Mouse (Mus musculus): ENCODE results near the gene Tbc1d30.

Tbc1d30 gene

GRCm38 (mm10) chr10:121351066-121351581 lies at the start of gene Tbc1d30:
Gene Tbc1d30, minus strand, starts transcription at chr10:121351278.
- DNase-seq: peak; percentile 27

GRCm38 (mm10) chr10:121398599-121398998 lies 47.5 kb upstream of the Tbc1d30 start:
- DNase-seq: no peak

DNA sequence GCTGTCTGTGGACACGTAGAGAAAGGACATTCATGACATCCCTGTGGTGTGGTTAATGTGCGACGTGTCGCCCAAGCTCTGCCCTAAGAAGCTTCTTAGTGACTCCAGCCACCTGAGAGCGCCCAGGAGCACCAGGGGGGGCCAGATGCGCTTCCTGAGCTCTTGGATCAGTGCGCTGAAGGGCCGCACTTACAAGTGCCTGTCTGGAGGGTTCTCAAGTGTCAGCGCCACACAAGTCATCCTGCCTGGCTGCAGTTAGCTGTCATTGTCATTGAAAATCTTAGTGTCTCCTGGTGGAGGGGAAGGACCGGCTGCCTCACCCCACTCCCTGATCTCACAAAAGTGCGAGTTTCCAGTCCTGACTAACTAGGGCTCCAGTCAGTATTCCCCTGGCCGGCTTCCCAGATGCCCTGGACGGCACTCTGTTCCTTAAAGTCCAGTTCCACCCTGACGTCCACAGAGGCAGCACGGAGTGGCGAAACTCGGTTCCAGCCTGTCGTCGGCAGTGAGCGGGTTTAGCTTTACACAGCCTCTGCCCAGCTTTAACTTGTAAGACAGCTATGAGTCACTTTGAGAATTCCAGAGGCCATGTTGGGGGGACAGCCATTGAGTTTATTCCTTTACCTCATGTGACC lies 44.6 kb upstream of the Tbc1d30 start:
- no peak for DNase-seq

GRCm38 (mm10) chr10:121394789-121395325 lies 43.8 kb upstream of the Tbc1d30 start:
- no peak for DNase-seq

GRCm38 (mm10) chr10:121394270-121394669 lies 43.2 kb upstream of the Tbc1d30 start:
- no peak for DNase-seq

DNA sequence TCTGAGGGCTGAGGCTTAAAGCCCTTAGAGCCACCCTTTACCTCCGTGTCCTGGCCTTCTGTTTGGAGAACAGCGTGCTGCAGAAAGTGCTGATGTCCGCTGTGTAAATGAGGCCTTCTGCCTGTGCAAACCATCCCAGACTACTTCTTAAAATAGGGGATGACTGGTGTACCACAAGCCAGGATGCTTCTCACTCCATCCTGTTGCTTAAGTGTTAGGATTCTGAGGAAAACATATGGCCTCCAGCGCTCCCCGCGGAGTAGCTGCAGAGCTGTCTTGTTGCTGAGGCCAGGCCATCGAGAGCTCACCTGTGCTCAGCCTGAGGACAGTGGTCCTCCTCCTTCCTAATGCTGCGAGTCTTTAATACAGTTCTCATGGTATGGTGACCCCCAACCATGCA lies 40.8 kb upstream of the Tbc1d30 start:
- peak; percentile 60 for DNase-seq

DNA sequence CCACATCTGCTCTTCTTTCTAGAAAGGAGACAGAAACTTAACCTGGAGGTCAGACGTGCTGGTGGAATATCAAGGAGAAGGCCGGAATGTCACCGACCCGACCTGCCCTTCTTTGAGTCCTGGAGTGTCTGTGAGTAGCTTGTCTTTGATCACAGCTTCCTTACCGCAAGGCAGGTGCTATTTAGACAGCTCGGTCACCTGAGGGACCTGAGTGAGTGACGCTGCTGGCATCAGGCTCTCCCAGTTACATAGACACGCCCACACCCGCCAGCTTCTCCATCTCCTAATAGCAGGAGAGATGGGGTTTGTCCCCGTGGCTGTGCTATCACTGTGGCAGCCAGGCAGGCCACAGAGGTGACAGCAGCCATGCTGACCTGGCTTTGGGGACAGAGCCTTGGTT lies 39.5 kb upstream of the Tbc1d30 start:
- no peak for DNase-seq

- DNase-seq: no peak
Observed at GRCm38 (mm10) chr10:121386347-121386746, 35.3 kb upstream of the Tbc1d30 start.

DNA sequence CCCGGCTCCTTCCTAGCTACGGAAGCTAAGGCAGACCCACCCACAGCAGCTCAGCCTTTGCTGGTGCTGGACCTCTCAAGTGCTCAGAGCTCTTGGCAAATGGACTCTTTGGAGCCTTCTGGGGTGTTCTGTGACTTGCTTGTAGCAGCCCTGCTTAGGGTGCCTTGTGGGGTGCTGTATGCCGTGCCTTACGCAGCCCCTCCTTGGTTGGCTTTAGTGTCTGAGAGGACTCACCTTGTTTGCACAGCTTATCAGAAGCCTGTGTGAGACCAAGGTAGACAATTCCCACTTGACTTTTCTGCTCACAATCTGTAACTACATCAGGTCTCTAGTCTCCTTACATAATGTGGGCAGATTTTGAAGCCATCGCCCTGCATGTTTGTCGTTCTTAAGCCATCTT lies 34.6 kb upstream of the Tbc1d30 start:
- DNase-seq: no peak

DNA sequence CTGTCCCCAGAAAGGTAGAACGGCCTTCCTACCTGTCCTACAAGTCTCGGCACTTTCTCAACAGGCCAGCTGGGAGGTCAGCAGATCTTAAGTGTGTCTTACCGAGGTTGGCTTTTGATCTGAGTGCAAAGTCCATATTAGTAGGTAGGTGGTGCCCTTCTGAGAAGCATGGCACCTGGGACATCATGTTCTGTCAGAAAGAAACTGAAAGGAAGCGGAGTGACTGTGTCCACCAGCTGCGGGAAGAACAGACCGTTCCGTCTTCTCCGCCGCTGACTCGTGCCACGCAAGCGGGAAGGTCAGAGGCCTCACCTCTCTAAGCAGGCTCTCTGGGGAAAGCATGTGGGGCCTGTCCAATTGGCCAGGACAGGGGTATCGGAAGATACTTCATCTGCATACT lies 33.6 kb upstream of the Tbc1d30 start:
- DNase-seq: no peak

GRCm38 (mm10) chr10:121381280-121381679 lies 30.2 kb upstream of the Tbc1d30 start:
- DNase-seq: no peak

DNA sequence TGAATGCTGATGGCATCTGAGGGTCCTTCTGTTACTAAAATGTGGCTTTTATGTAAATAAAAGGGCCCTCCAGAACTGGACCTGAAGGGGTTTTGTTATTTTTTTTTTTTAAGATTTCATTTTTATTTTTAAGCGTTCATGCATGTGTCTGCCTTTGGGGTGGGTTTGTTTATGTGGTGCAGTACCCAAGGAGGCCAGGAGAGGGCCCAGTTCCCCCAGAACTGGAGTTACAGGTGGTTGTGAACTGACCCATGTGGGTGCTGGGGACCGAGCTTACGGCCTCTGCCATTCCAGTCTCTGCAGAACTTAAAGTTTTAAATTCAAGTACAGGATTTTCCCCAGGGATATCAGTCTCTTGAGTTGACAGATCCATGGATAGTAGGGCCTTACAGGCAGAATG lies 28.3 kb upstream of the Tbc1d30 start:
- no peak for DNase-seq

- no peak for DNase-seq
Observed at GRCm38 (mm10) chr10:121376530-121377271, 25.6 kb upstream of the Tbc1d30 start.

- no peak for DNase-seq
Observed at GRCm38 (mm10) chr10:121375649-121376493, 24.8 kb upstream of the Tbc1d30 start.

GRCm38 (mm10) chr10:121374693-121375620 lies 23.9 kb upstream of the Tbc1d30 start:
- DNase-seq: no peak

GRCm38 (mm10) chr10:121374013-121374412 lies 22.9 kb upstream of the Tbc1d30 start:
- no peak for DNase-seq

- DNase-seq: no peak
Observed at GRCm38 (mm10) chr10:121370777-121371176, 19.7 kb upstream of the Tbc1d30 start.

DNA sequence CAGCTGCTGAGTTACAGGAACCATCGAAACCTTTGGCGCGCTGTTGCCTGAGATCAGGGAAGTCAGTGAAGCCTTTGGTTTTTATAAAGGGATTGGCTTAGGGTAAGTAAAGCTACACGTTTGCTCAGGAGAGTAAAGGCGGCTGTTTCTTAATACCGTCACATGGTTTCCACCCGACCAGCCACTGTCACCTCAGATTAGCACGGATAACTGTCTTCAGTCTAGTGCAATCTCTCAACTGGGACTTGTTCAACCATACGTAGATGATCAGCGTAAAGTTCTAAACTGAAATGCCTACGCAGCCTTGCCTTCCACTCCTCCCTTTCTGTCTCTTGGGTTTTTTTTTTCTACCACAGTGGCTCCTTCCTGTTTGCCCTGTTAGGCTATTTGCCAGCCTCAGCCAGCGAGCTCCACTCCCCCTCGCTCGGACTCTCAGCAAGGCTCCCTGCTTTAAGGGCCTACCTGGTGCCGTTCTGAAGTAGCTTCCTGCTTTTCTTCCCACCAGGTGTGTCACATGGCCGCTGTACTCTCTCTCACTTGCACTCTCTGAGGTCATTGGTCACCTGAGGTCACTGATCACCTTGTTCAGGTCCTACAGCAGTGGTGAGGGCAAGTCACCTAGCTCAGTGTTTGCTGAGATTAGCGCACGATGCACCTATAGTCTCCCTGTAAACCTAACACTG lies 17.8 kb upstream of the Tbc1d30 start:
- DNase-seq: no peak

GRCm38 (mm10) chr10:121367780-121368179 lies 16.7 kb upstream of the Tbc1d30 start:
- DNase-seq: no peak

- DNase-seq: no peak
Observed at GRCm38 (mm10) chr10:121367271-121367670, 16.2 kb upstream of the Tbc1d30 start.

DNA sequence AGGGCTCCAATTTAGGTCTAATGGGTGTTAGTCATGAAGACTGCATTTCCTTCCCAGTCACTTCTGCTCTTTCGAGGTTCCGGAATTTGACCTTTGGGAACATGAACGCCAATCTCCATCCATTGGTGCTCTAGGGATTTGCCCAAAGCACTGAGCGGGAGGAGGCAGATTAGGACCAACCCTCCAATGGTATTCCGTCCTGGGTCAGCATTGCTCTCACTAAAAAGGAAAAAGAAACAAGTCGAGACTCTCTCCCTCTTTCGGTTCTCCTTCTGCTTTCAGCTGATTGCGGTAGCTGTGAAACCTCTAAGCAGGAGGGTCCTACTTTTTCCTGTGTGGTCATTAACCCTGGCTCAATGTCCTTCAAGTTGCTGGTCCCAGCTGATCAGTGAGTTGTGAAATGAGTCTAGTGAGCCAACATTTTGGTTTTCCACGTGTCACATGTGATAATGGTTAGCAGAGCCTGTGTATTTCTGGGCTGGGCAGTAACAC lies 14.7 kb upstream of the Tbc1d30 start:
- no peak for DNase-seq

Data from cerebellum, adult 9-11 months (tissue).